Mouse (Mus musculus): ENCODE results near the gene Cend1.
A peak's percentile ranks its signal among the peaks of the same experiment; 100 is the strongest.

GRCm38 (mm10) chr7:141447110-141447991 lies 18.1 kb upstream of the Cend1 start, which contains the start of gene Rplp2:
- TF ChIP-seq CTCF (IDR thresholded peaks at IDR 0.05; ENCODE audit: low read depth, low read length), result no peak
- TF ChIP-seq POLR2A (IDR thresholded peaks at IDR 0.05; ENCODE audit: insufficient read depth, low read length), result peak; percentile 73

Data from ES-Bruce4 (cell line).